Mouse (Mus musculus): ENCODE measurements around the gene Rnf126. TPM values are rescaled to one million over a fixed set of nuclear protein-coding genes. Genes with fewer than 3 reads are reported as not detected.

Gene Rnf126
- polyA plus RNA-seq, 1 experiment from 2014 or later: 104 TPM

GRCm38 (mm10) chr10:79733847-79734246 is 32.9 kb downstream of the Rnf126 start:
- no peak for ATAC-seq (ENCODE audit: low FRiP score, low TSS enrichment)

GRCm38 (mm10) chr10:79732500-79732899 is 34.3 kb downstream of the Rnf126 start:
- H3K4me2 ChIP-seq (replicated peaks; ENCODE audit: low read depth, low read length): no peak overlapping the region
- H3K36me3 ChIP-seq (ENCODE audit: control insufficient read depth, insufficient read depth, low read length): peaks cover 24% of the 10 kb centered on the region
- H3K27ac ChIP-seq (ENCODE audit: low read depth, low read length): no peak overlapping the region
- H3K9ac ChIP-seq (ENCODE audit: low read depth, low read length): no peak overlapping the region
- no peak for ATAC-seq (ENCODE audit: low FRiP score, low TSS enrichment)
- H3K4me3 ChIP-seq (ENCODE audit: low read length): no peak overlapping the region
- no peaks in the 10 kb centered on the region for H3K27me3 ChIP-seq (ENCODE audit: control insufficient read depth, insufficient read depth, low read length)
- 100% methylated on average over 1 of the region's 1 CpGs for WGBS
- no peaks in the 10 kb centered on the region for H3K4me1 ChIP-seq (ENCODE audit: control insufficient read depth, insufficient read depth, low read length)
- H3K9me3 ChIP-seq (ENCODE audit: control insufficient read depth, low read length): peaks cover 23% of the 10 kb centered on the region

More at GRCm38 (mm10) chr10:79733847-79734246, 32.9 kb downstream of the Rnf126 start:
- no peaks in the 10 kb centered on the region for H3K4me1 ChIP-seq (ENCODE audit: control insufficient read depth, insufficient read depth, low read length)
- H3K27me3 ChIP-seq (ENCODE audit: control insufficient read depth, insufficient read depth, low read length): no peaks in the 10 kb centered on the region
- no peak overlapping the region for H3K4me2 ChIP-seq (replicated peaks; ENCODE audit: low read depth, low read length)
- H3K9me3 ChIP-seq (ENCODE audit: control insufficient read depth, low read length): peaks cover 37% of the 10 kb centered on the region
- H3K4me3 ChIP-seq (ENCODE audit: low read length): no peak overlapping the region
- 90% methylated on average over 15 of the region's 15 CpGs for WGBS
- peaks cover 38% of the 10 kb centered on the region for H3K36me3 ChIP-seq (ENCODE audit: control insufficient read depth, insufficient read depth, low read length)
- H3K9ac ChIP-seq (ENCODE audit: low read depth, low read length): no peak overlapping the region
- H3K27ac ChIP-seq (ENCODE audit: low read depth, low read length): no peak overlapping the region

GRCm38 (mm10) chr10:79729357-79729965 is 37.3 kb downstream of the Rnf126 start:
- no peaks in the 10 kb centered on the region for H3K27me3 ChIP-seq (ENCODE audit: control insufficient read depth, insufficient read depth, low read length)
- H3K9ac ChIP-seq (ENCODE audit: low read depth, low read length): no peak overlapping the region; the same call in 1 of the 2 replicates
- H3K27ac ChIP-seq (ENCODE audit: low read depth, low read length): no peak overlapping the region
- no peak for ATAC-seq (ENCODE audit: low FRiP score, low TSS enrichment)
- no peak overlapping the region for H3K4me2 ChIP-seq (replicated peaks; ENCODE audit: low read depth, low read length)
- H3K4me1 ChIP-seq (ENCODE audit: control insufficient read depth, insufficient read depth, low read length): 0 out of 2 replicates have a peak, but pooled peaks cover 4% of the 10 kb centered on the region
- 0 out of 2 replicates have a peak, but pooled peaks cover 2% of the 10 kb centered on the region for H3K9me3 ChIP-seq (ENCODE audit: control insufficient read depth, low read length)
- peaks cover 2% of the 10 kb centered on the region; the same call in 1 of the 2 replicates for H3K36me3 ChIP-seq (ENCODE audit: control insufficient read depth, insufficient read depth, low read length)
- 87% methylated on average over 13 of the region's 13 CpGs for WGBS
- no peak overlapping the region for H3K4me3 ChIP-seq (ENCODE audit: low read length)

GRCm38 (mm10) chr10:79728323-79729249 is 38.2 kb downstream of the Rnf126 start:
- 72% methylated on average over 28 of the region's 28 CpGs for WGBS
- no peak overlapping the region for H3K27ac ChIP-seq (ENCODE audit: low read depth, low read length)
- no peak for ATAC-seq (ENCODE audit: low FRiP score, low TSS enrichment)
- H3K4me3 ChIP-seq (ENCODE audit: low read length): no peak overlapping the region
- no peak overlapping the region for H3K4me2 ChIP-seq (replicated peaks; ENCODE audit: low read depth, low read length)
- H3K27me3 ChIP-seq (ENCODE audit: control insufficient read depth, insufficient read depth, low read length): no peaks in the 10 kb centered on the region
- no peak overlapping the region for H3K9ac ChIP-seq (ENCODE audit: low read depth, low read length)
- 0 out of 2 replicates have a peak, but pooled peaks cover 4% of the 10 kb centered on the region for H3K4me1 ChIP-seq (ENCODE audit: control insufficient read depth, insufficient read depth, low read length)
- H3K9me3 ChIP-seq (ENCODE audit: control insufficient read depth, low read length): no peaks in the 10 kb centered on the region
- H3K36me3 ChIP-seq (ENCODE audit: control insufficient read depth, insufficient read depth, low read length): no peaks in the 10 kb centered on the region

- Histone ChIP-seq H3K9ac (ENCODE audit: low read depth, low read length) (no peak overlapping the region), H3K27ac (ENCODE audit: low read depth, low read length) (no peak overlapping the region), H3K4me1 (ENCODE audit: control insufficient read depth, insufficient read depth, low read length) (0 out of 2 replicates have a peak, but pooled peaks cover 4% of the 10 kb centered on the region), H3K4me3 (ENCODE audit: low read length) (no peak overlapping the region), H3K27me3 (ENCODE audit: control insufficient read depth, insufficient read depth, low read length) (no peaks in the 10 kb centered on the region), H3K9me3 (ENCODE audit: control insufficient read depth, low read length) (no peaks in the 10 kb centered on the region), H3K4me2 (replicated peaks; ENCODE audit: low read depth, low read length) (no peak overlapping the region), H3K36me3 (ENCODE audit: control insufficient read depth, insufficient read depth, low read length) (no peaks in the 10 kb centered on the region)
- WGBS: 21% methylated on average over 11 of the region's 11 CpGs
- ATAC-seq (ENCODE audit: low FRiP score, low TSS enrichment): peak; percentile 76
These were observed 40.7 kb downstream of the Rnf126 start for GRCm38 (mm10) chr10:79726090-79726489.

- ATAC-seq (ENCODE audit: low FRiP score, low TSS enrichment): no peak
- no peaks in the 10 kb centered on the region for H3K27me3 ChIP-seq (ENCODE audit: control insufficient read depth, insufficient read depth, low read length)
- H3K4me1 ChIP-seq (ENCODE audit: control insufficient read depth, insufficient read depth, low read length): 0 out of 2 replicates have a peak, but pooled peaks cover 4% of the 10 kb centered on the region
- no peak overlapping the region for H3K9ac ChIP-seq (ENCODE audit: low read depth, low read length)
- H3K9me3 ChIP-seq (ENCODE audit: control insufficient read depth, low read length): no peaks in the 10 kb centered on the region
- H3K27ac ChIP-seq (ENCODE audit: low read depth, low read length): no peak overlapping the region
- H3K4me3 ChIP-seq (ENCODE audit: low read length): no peak overlapping the region
- WGBS: 76% methylated on average over 7 of the region's 7 CpGs
- no peak overlapping the region for H3K4me2 ChIP-seq (replicated peaks; ENCODE audit: low read depth, low read length)
- H3K36me3 ChIP-seq (ENCODE audit: control insufficient read depth, insufficient read depth, low read length): no peaks in the 10 kb centered on the region
These were observed 43.1 kb downstream of the Rnf126 start for GRCm38 (mm10) chr10:79723692-79724091.

- H3K4me2 ChIP-seq (replicated peaks; ENCODE audit: low read depth, low read length): no peak overlapping the region
- 0 out of 2 replicates have a peak, but pooled peaks cover 4% of the 10 kb centered on the region for H3K4me1 ChIP-seq (ENCODE audit: control insufficient read depth, insufficient read depth, low read length)
- 63% methylated on average over 6 of the region's 6 CpGs for WGBS
- no peak overlapping the region for H3K4me3 ChIP-seq (ENCODE audit: low read length)
- no peak overlapping the region for H3K9ac ChIP-seq (ENCODE audit: low read depth, low read length)
- no peak overlapping the region for H3K27ac ChIP-seq (ENCODE audit: low read depth, low read length)
- H3K36me3 ChIP-seq (ENCODE audit: control insufficient read depth, insufficient read depth, low read length): no peaks in the 10 kb centered on the region
- H3K27me3 ChIP-seq (ENCODE audit: control insufficient read depth, insufficient read depth, low read length): peaks cover 3% of the 10 kb centered on the region; the same call in 1 of the 2 replicates
- no peak for ATAC-seq (ENCODE audit: low FRiP score, low TSS enrichment)
- H3K9me3 ChIP-seq (ENCODE audit: control insufficient read depth, low read length): no peaks in the 10 kb centered on the region
These were observed 43.7 kb downstream of the Rnf126 start for GRCm38 (mm10) chr10:79723047-79723446.

GRCm38 (mm10) chr10:79721089-79721488 is 45.7 kb downstream of the Rnf126 start:
- no peak for ATAC-seq (ENCODE audit: low FRiP score, low TSS enrichment)
- 69% methylated on average over 5 of the region's 5 CpGs for WGBS
- H3K4me2 ChIP-seq (replicated peaks; ENCODE audit: low read depth, low read length): no peak overlapping the region
- H3K9me3 ChIP-seq (ENCODE audit: control insufficient read depth, low read length): no peaks in the 10 kb centered on the region
- H3K4me3 ChIP-seq (ENCODE audit: low read length): no peak overlapping the region
- no peak overlapping the region for H3K9ac ChIP-seq (ENCODE audit: low read depth, low read length)
- no peaks in the 10 kb centered on the region for H3K36me3 ChIP-seq (ENCODE audit: control insufficient read depth, insufficient read depth, low read length)
- no peak overlapping the region for H3K27ac ChIP-seq (ENCODE audit: low read depth, low read length)
- H3K27me3 ChIP-seq (ENCODE audit: control insufficient read depth, insufficient read depth, low read length): peaks cover 22% of the 10 kb centered on the region
- H3K4me1 ChIP-seq (ENCODE audit: control insufficient read depth, insufficient read depth, low read length): peaks cover 15% of the 10 kb centered on the region; the same call in 1 of the 2 replicates

Measured in kidney, embryonic 14.5 days (tissue).